Mouse (Mus musculus) ES-E14 (cell line): Measurements from ENCODE around the gene Jph2.

ENCODE experiments used
- HCFC1 ChIP-seq: IDR thresholded peaks from 2 replicates; pipeline ENCODE4 v1.6.1; 2012; ENCODE audit warnings: low read length, inconsistent platforms, borderline replicate concordance; ENCODE audit not compliant: insufficient read depth
- ZC3H11A ChIP-seq: IDR thresholded peaks from 2 replicates; pipeline ENCODE4 v1.6.1; 2012; ENCODE audit warnings: low read depth, mild to moderate bottlenecking, inconsistent platforms, low read length, borderline replicate concordance

DNA sequence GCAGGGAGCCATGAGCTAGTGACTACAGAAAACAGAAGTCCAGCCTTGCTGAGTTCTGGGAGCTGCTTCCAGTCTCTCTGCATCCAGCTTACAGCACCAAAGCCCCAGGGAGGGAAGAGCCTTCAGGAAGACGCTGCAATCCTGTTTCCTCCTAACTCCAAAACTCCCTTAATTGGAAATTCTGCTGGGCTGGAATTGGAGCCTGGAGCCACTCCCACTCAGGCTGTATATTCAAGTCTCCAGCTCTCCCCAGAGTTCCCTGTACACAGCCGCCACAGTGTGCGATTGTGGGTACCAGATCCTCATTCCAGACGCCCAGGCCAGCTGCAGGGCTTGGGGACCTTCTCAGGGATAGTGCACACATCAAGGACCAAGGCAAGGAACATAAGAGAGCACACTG is 27.6 kb downstream of the Jph2 start:
- no peak for TF ChIP-seq HCFC1
- no peak for TF ChIP-seq ZC3H11A
